Mouse (Mus musculus): ENCODE measurements around the gene Inpp4a.

Gene Inpp4a

DNA sequence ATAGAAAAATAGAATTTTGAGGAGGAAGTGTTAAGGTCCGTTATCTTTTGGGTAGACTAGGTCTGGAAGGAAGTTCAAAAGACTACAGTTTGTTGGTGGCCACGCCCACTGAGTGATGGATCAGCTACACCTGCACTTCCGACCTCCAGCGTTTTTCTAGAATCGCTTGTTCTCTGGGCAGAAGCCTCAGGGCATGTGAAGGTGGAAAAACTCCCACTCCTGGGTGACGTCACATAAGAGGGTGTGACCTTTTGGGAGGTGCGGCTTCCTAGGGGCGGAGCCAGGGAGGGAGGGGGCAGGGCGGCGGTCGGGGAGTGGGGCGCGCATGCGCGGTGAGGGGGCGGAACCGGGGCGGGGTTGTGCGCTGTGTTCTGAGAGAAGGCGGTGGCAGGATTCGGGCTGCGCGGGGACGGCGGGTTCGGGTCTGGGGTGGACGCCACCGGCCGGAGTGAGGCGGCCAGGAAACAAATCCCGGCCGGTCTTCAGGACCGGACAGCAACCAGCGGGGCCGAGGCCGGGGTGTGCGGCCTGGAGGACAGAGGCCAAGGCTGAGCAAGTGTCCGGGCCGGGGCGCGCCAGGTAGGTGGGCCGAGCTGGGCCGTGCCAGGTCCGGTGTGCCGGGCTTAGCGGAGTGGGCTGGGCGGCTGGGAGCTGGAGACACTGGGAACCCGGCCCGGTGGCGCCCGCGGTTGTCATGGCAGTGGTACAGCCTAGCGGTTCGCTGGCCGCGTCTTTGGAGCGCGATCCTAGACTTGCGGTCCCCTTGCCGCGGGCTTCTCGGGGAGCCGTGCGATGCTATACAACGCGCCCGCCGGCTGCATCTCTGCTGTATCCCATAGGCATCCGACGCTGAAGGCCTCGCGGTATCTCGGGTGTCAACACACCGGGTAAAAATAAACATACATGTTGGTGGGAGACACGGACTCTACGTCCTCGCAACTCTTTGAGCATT, at the start of gene Inpp4a:
Gene Inpp4a, plus strand, starts transcription at position 326 of the 952 bp plus-strand sequence.
- peak; percentile 98 for DNase-seq

DNA sequence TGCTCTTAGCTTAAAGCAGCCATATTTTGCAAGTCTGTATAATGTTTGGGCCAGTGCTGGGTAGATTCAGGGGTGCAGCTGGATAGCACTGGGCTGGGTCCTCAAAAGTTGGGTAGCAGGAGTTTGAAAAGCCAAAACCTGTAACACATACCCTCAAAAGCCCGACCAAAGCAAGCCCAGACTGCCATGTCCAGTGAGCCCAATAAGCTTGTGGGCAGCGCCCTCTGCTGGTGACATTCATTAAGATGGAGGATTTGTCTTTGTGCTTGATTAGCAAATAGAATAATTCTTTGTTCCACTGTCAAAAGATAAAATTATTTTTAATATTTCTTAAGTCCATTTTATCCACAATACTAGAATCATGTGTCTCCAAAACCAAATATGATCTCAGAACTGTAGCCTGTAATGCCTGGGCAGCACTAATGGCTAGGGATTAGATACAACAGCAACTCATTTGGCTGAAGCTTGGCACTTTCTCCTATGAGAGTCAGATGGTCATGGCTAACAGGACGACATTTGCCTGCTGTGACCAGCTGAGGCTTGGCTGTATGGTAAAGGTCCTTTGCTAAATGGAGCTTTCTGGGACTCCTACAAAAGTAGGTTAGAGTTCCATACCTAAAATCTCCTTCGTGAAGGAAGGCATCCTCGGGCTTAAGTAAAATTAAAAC, 48.9 kb upstream of the Inpp4a start:
- peak; percentile 89 for DNase-seq

DNA sequence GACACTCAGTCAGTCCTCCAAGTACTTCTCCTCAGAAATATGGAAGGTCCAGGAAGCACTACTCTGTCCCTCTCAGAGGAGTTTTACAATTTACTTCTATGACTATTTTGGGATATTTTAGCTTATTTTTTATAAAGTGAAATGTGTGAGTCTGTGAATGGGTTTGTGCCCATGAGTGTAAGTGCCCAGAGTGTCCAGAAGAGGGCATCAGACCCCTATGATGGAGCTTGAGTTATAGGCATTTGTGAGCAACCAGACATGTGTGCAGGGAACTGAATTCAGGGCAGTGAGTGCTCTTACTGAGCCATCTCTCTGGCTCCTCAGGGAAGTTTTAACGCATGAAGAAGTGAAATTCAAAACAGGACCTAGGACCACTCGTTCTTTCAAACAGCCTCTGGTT, 41.2 kb upstream of the Inpp4a start:
- no peak for DNase-seq

DNA sequence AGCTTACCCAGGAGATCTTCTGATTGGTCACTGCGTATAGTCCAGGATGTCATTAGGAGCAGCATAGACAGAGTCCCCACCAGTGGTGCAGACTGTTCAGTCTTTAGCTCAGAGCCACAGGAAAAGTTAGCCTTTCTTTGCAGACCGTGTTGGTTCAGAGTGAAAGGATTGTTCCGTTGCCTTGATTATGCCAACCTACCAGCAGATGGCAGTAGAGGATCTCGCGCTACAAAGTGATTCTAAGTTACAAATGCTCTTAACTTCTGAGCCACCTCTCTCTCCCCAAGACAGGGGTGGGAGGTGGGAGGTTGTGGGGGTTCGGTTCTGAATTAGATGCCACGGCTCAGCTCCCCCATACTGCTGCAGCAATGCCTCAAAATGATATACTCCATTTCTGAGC, 27.2 kb upstream of the Inpp4a start:
- DNase-seq = peak; percentile 37

DNA sequence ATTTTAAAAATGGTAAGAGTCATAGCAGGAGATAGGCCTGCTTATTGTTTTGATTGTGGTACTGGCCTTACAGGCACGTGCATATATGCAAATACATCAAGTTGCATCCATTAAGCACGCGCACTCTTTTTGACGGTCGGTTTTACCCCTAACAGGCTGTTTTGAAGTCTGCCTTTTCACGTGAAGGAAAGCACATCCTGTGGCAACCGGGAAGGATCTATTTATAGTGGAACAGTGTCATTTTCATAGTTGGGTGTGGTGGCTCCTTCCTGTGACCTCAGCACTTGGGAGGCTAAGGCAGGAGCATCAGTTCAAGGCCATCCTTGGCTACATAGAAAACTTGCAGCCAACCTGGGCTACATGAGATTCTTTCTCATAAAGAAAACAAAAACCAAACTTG, 13.1 kb upstream of the Inpp4a start:
- DNase-seq = no peak

DNA sequence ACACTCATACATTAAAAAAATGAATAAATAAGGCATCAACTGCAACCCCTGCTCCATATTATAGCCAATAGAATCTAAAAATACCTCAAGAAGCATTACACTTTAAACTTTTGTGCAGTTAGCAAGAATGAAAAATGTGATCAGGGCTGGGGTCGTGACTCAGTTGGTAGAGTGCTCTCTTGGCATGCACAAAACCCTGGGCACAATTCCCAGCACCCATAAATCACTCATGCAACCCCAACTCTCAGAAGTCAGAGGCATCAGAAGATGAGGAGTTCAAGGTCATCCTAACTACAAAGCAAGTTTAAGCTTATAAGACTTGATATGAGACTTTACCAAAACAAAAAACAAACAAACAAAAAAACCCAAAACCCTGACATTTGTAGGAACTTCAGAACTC, 11.9 kb upstream of the Inpp4a start:
- no peak for DNase-seq

DNA sequence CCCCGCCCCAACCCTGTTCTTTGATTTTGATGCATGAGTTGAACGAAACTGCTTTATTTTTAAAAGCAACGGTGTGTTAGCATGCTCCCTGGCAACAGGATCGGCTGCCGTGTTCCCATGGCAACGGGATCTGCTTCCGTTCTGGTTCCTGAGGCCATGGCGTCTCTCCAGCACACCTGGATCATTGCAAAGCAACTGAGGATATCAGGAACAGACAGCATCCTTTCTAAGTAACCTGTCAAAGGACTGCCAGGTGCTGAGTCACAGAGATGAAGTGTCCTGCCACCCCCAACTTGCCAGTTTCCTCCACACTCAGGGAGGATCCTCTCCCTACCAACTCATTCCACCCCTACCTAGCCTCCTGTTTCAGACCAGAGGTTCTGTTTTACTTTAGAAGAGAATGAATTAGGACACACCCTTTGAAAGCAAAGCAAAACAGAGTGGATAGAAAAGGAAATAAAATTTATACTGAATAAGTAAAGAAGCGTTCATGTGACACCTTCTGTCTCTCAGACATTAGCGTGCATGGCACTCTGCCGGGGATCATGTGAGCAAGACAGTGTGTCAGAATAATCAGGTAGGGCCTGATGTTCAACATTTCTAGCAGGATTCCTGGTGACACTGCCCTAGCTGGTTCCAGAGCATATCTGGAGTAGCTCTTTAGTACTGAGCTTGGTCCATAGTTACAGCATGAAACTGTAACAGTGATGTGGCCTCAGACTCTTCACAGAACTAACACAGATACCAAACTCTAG, 11.3 kb upstream of the Inpp4a start:
- DNase-seq = peak; percentile 75

DNA sequence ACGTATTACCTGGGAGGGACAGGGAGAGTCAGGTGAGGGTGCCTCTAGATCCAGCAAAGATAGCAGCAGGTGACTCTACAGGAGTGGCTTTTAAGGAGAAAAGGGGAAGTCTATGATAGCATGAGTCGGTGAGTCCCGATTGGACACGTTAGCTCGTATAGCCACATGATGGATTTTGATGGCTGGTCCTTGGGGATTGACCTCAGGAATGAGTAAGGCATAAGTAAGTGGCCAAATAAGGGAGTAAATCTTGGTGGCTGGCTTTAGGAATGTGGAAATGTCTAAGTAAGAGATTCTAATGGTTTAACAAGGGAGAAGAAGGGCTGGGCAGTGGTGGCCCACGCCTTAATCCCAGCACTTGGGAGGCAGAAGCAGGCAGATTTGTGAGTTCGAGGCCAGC, 10.7 kb upstream of the Inpp4a start:
- DNase-seq = no peak

DNA sequence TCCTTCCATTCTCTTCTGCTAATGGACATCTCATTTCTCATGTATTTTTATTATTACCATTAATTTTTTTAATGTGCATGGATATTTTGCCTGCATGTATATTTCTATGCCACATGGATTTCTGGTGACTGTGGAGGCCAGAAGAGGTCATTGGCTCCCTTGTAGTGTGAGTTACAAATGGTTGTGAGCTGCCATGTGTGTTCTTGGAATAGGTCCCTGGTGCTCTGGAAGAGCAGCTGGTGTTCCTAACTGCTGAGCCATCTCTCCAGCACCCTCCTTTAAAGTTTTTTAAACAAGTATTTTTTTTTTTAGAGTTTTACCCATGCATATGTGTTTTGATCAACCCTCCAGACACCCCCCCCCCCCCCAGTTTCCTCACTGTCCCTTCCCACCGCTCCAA, 3.3 kb upstream of the Inpp4a start:
- DNase-seq = no peak

DNA sequence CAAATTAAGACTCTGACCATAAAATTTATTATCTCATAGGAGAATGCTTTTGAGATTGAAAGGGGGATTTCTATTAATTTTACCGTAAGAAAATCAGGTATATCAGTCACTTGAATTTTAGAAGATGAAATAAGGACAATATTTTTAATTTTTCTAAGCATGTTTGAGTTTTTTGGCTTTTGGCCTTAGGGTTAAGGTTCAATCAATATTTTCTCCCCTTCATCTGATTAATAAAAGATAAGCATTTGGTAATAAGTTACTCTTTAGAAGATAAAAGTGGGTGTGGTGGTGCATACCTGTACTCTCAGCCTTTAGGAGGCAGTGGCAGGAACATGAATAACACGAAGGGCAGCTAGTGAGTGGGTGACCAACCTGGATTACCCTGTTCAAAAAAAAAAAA, 761 bp upstream of the Inpp4a start:
- no peak for DNase-seq

DNA sequence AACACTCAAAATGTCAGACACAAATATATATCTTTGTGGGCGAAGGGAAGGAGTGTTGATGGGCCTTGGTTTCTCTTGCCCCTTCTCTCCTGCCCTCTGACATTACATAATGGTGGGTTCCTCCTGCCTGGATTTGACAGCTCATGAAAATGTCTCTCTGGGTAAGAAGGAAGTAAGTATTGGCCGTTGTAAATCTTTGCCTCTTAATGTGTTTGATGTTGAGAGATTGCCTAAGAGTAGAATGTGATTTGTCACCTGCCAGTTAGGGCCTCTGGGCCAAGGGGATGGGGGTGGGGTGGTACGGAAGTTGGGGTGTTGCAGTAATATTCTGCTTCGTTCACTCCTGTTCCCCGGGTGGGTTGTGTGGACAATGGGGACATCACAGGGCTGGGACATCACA, 985 bp downstream of the Inpp4a start:
- no peak for DNase-seq

DNA sequence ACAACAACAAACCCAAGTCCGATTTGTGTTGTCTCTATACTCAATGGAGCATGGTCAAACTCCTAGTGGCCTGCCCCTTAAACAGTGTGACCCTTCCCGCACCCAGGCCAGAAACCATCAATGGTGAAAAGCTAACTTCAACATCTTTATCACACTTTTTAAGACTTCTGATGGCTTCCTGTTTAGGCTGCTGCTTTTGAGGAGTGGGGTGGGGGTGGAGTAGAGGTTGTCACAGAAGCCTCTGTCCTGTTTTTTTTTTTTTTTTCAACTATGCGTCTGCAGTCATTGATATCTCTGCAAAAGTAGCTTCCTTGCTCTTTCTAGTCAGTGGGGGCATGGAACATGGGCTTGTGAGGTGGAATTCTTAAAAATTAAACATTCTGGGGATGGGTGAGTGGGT, 3.1 kb downstream of the Inpp4a start:
- DNase-seq = no peak

DNA sequence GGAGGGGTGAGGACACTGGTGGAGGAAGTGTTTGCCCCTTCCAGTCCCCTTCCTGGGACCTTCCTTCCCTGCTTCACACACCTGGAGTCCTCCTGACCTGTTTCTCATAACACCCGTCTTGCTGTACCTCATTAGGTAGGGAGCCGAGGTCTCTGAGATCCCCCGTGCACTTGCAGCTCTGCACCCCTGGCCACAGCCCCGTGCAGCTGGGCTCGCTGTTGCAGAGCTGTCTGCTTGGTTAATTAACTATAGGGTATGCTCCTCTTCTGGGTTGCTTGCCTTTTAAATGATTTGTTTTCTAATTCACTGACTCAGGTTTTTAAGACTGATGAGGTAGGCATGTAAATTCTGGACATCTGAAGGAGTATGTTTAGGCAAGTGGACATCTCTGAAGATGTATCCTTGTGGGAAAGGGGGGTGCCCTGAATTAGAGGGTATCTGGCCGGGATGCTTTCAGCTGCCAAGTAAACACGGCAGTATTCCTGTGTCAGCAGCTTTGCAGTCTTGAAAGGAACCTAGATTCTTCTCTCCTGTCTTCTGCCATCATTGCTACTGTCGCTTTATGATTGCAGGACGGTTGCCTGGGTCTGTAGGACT, 6.1 kb downstream of the Inpp4a start:
- DNase-seq = no peak

DNA sequence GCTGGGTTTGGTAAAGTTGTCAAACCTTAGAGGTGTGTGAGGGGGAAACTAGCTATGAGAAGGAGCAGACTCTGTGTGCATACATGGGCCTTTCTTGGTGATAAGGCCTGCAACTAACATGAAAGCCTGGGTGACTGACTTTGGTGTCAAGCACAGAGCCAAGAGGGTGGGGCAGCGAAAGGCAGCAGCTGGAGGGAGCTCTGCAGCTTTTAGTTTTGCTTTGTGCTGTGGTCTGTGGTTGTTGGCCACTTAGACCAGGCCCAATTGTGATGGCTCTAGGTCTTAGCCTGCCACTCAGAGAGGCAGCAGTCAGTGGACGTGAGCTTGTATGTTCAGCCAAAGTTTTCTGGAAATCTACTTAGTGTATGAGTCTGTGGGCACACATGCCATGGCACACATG, 7.9 kb downstream of the Inpp4a start:
- DNase-seq = no peak

DNA sequence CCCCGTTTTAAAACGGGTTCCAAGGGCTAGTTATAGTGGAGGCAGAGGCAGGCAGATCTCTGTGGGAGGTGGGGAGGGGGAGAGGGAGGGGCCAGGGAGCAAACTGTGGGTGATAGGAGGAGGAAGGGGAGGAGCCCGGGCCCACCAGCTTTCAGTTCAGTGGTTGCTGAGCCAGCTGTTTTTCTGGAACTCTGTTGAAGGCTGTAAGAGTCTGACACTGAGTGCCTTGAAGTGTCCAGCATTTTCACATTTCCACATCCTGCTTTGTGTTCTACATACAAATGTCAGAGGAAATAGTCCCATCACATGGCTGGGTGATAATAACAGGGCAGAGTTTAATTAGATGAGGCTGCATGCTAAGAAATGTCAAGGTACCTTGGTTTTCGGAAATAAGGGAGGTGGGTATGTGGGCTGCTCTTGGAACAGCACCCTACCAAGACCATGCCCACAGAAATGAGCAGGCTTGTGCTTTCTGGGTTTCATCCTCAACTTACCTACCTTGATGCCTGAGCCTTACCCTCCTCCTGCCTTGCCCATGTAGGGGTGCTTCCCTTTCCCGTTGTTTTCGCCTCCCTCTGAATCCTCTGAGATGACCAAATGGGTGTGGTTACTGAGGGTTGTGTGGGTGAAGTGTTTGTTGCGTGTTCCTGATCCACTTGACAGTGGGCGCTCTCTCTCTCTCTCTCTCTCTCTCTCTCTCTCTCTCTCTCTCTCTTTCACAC, 8.5 kb downstream of the Inpp4a start:
- DNase-seq = no peak

DNA sequence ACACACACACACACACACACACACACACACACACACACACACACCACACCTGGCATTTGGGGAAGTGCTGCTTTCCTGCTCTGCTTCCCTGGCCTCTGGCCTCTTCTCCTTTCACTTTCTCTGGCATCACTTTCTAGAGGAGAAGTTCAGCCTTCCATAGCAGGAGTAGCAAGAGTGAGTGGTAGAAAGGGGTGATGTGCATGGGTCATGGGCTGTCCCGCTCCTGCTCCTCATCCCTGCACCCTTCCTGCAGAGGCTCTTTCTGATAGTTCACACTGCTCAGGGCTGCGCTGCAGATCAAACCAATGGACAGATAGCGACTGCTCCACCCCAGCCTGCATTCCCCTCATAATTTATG, 9.1 kb downstream of the Inpp4a start:
- DNase-seq = no peak

DNA sequence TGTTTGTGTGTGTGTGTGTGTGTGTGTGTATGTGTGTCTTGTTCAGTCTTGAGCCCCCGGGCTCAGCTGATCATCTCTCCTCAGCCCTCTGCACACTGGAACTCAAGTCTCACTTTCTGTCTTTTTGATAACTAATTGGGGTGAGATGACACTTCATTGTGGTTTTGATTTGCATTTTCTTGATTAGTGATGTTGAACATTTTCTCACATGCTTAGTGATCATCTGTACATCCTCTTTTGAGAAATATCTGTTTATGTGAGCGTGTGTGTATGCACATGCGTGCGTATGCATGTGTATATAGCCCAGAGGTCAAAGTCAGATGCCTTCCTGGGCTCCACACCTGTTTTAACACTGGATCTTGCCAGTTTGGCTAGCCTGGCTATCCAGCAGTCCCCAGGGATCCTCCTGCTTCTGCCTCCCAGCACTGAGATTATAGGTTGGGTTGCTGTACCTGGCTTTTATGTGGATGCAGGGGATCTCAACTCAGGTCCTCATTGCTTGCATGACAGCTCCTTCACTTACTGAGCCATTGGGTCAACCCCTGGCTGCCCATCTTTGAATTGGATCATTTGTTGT, 10.4 kb downstream of the Inpp4a start:
- no peak for DNase-seq

DNA sequence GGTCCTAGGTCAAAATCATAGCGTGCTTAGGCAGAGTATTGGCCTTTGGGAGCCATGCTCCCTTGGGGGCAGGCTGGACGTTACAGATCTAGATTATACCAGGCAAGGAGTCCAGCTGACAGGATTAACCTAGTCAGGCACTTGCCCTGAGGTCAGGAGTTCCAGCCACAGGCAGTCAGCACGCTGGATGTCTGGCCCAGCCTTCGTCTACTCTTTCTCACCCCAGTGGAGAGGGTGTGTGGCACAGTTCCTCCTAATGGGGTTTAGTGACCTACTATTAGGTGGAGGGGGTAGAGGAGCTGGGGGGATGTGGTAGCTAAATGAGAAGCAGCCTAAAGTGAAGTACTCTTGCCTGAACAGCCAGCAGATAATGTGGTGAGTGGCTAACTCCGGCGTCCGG, 14.7 kb downstream of the Inpp4a start:
- DNase-seq = no peak

DNA sequence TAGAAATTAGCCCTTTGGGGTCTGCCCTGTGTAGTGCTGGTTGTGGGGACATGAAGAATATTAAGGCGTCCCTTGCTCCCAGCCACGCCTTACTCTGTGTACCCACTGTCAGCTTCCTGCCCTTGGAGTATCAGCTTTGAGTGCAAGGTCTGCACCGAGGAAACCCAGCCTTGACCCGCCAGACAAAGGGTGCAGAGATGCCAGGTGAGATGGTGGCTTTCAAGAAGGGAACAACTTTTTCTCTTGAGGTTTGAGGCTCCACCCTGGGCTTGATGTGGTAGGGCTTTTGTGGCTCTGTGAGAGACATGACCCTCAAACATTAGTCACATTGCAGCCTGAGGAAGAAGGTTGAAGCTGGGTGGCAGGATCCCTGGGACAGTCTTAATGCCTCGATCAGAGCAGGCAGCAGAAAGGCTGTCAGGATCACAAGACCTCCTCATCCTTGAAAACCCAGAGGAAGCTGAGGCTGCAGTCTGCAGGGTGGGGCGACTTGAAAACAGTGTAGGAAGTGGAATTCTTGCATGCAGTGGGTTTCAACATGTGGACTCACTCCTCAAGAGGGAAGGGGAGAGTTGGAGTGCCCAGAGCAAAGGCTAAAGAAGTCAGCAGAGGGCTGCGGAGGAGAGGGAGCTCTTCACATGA, 18.1 kb downstream of the Inpp4a start:
- no peak for DNase-seq

DNA sequence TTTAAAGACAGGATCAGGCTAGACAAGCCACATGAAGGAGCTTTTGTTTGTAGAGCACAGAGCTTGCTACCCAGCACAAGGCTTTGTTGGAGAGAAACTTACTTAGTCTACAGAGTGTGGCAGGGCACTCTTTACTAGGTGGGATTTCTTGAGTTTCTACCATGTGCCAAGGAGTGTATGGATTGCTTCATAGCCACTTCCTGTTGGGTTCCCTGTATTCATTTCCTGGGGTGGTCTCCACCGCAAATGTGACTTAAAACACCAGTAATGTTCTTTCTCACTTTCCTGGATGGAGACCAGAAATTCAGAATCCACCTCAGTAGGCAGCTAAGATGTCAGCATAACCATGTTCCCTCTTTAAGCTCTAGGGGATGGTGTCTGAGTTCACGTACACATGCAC, 18.9 kb downstream of the Inpp4a start:
- DNase-seq = no peak

DNA sequence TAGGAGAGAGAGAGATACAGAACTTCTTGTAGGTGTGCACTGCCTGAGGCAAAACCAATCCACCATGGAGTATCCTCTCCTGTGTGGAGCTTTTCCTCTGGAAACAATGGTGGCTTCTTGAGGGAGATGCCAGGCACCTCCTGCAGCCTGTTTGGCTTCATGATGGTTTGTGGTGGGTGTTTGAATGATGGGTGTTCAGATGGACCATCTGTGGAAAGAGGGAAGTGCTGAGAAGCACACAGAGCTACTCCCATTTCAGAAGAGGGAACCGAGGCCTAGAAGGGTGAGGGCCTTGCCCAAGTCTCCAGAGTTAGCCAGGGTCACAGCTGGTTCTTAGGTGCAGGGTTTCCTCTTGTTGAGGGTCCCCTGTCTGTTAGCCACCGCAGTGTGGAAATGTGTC, 23.0 kb downstream of the Inpp4a start:
- DNase-seq = no peak

DNA sequence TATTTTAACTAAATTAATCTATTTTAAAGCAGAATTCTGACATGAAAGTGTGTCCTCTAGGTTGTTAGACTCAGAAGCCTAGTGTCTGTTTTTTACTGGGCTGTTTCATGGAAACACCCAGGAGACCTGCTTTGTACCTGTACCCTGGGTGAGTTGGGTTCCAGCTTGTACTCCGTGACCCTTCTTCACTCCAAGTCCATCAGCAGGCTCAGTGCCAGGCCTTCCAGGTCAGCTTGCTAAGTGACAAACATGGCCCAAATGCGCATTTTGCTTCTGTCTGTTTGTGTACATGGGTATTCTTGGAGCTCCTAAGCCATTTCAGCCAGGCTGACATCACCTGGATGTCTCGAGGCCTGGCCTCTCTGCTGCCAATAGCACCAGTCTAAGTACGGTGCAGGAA, 23.5 kb downstream of the Inpp4a start:
- no peak for DNase-seq
